Mouse (Mus musculus): Measurements from ENCODE around the gene Gm37240. TPM values are rescaled to one million over a fixed set of nuclear protein-coding genes. Genes with fewer than 3 reads are reported as not detected.

Gene Gm37240
- polyA plus RNA-seq, 1 experiment from 2014 or later, result 2.8 TPM

GRCm38 (mm10) chr3:85764008-85764834 is 123.1 kb downstream of the Gm37240 start:
- H3K4me3 ChIP-seq, result no peak overlapping the region
- DNase-seq (ENCODE audit: low spot score), result no peak
- no peaks in the 10 kb centered on the region for H3K9me3 ChIP-seq
- WGBS, result 69% methylated on average over 18 of the region's 18 CpGs
- H3K36me3 ChIP-seq (replicated peaks), result no peaks in the 10 kb centered on the region
- H3K4me1 ChIP-seq, result peaks cover 6% of the 10 kb centered on the region; the same call in 1 of the 2 replicates
- H3K27ac ChIP-seq (replicated peaks), result no peak overlapping the region
- H3K27me3 ChIP-seq (replicated peaks; ENCODE audit: low read depth, poor library complexity, severe bottlenecking), result no peaks in the 10 kb centered on the region

GRCm38 (mm10) chr3:85757944-85758343 is 129.4 kb downstream of the Gm37240 start:
- WGBS, result 83% methylated on average over 2 of the region's 2 CpGs
- Histone ChIP-seq H3K36me3 (replicated peaks) (no peaks in the 10 kb centered on the region), H3K4me3 (no peak overlapping the region), H3K4me1 (peaks cover 17% of the 10 kb centered on the region), H3K9me3 (no peaks in the 10 kb centered on the region), H3K27me3 (replicated peaks; ENCODE audit: low read depth, poor library complexity, severe bottlenecking) (no peaks in the 10 kb centered on the region), H3K27ac (replicated peaks) (no peak overlapping the region)
- no peak for DNase-seq (ENCODE audit: low spot score)

- no peak overlapping the region for H3K4me3 ChIP-seq
- DNase-seq (ENCODE audit: low spot score), result no peak
- H3K4me1 ChIP-seq, result peaks cover 21% of the 10 kb centered on the region
- H3K27ac ChIP-seq (replicated peaks), result no peak overlapping the region
- H3K27me3 ChIP-seq (replicated peaks; ENCODE audit: low read depth, poor library complexity, severe bottlenecking), result no peaks in the 10 kb centered on the region
- no peaks in the 10 kb centered on the region for H3K9me3 ChIP-seq
- no peaks in the 10 kb centered on the region for H3K36me3 ChIP-seq (replicated peaks)
- 88% methylated on average over 4 of the region's 4 CpGs for WGBS
Measured at GRCm38 (mm10) chr3:85757435-85757834, 129.9 kb downstream of the Gm37240 start.

- WGBS, result 58% methylated on average over 4 of the region's 4 CpGs
- H3K4me3 ChIP-seq, result no peak overlapping the region
Measured at GRCm38 (mm10) chr3:85749348-85749747, 138.0 kb downstream of the Gm37240 start.

GRCm38 (mm10) chr3:85748863-85749262 is 138.5 kb downstream of the Gm37240 start:
- H3K36me3 ChIP-seq (replicated peaks), result no peaks in the 10 kb centered on the region
- peaks cover 19% of the 10 kb centered on the region for H3K4me1 ChIP-seq
- no peaks in the 10 kb centered on the region for H3K9me3 ChIP-seq
- H3K4me3 ChIP-seq, result no peak overlapping the region
- 29% methylated on average over 4 of the region's 4 CpGs for WGBS
- no peak overlapping the region for H3K27ac ChIP-seq (replicated peaks)
- no peaks in the 10 kb centered on the region for H3K27me3 ChIP-seq (replicated peaks; ENCODE audit: low read depth, poor library complexity, severe bottlenecking)
- no peak for DNase-seq (ENCODE audit: low spot score)

More at GRCm38 (mm10) chr3:85749348-85749747, 138.0 kb downstream of the Gm37240 start:
- H3K27ac ChIP-seq (replicated peaks), result no peak overlapping the region
- DNase-seq (ENCODE audit: low spot score), result no peak
- no peaks in the 10 kb centered on the region for H3K27me3 ChIP-seq (replicated peaks; ENCODE audit: low read depth, poor library complexity, severe bottlenecking)
- H3K36me3 ChIP-seq (replicated peaks), result no peaks in the 10 kb centered on the region
- no peaks in the 10 kb centered on the region for H3K9me3 ChIP-seq
- peaks cover 19% of the 10 kb centered on the region for H3K4me1 ChIP-seq

GRCm38 (mm10) chr3:85746116-85746515 is 141.2 kb downstream of the Gm37240 start:
- WGBS, result 74% methylated on average over 4 of the region's 4 CpGs
- no peaks in the 10 kb centered on the region for H3K9me3 ChIP-seq
- H3K27me3 ChIP-seq (replicated peaks; ENCODE audit: low read depth, poor library complexity, severe bottlenecking), result no peaks in the 10 kb centered on the region
- H3K4me1 ChIP-seq, result peaks cover 11% of the 10 kb centered on the region
- H3K4me3 ChIP-seq, result no peak overlapping the region
- no peak for DNase-seq (ENCODE audit: low spot score)
- H3K27ac ChIP-seq (replicated peaks), result no peak overlapping the region
- H3K36me3 ChIP-seq (replicated peaks), result no peaks in the 10 kb centered on the region

GRCm38 (mm10) chr3:85741767-85742166 is 145.6 kb downstream of the Gm37240 start:
- no peak for DNase-seq (ENCODE audit: low spot score)
- 86% methylated on average over 3 of the region's 3 CpGs for WGBS
- Histone ChIP-seq H3K4me1 (no peaks in the 10 kb centered on the region), H3K27me3 (replicated peaks; ENCODE audit: low read depth, poor library complexity, severe bottlenecking) (no peaks in the 10 kb centered on the region), H3K4me3 (no peak overlapping the region), H3K27ac (replicated peaks) (no peak overlapping the region), H3K9me3 (no peaks in the 10 kb centered on the region), H3K36me3 (replicated peaks) (no peaks in the 10 kb centered on the region)

- Histone ChIP-seq H3K9me3 (no peaks in the 10 kb centered on the region), H3K4me1 (no peaks in the 10 kb centered on the region), H3K27ac (replicated peaks) (no peak overlapping the region), H3K27me3 (replicated peaks; ENCODE audit: low read depth, poor library complexity, severe bottlenecking) (no peaks in the 10 kb centered on the region), H3K36me3 (replicated peaks) (no peaks in the 10 kb centered on the region), H3K4me3 (no peak overlapping the region)
- no peak for DNase-seq (ENCODE audit: low spot score)
- 71% methylated on average over 3 of the region's 3 CpGs for WGBS
Measured at GRCm38 (mm10) chr3:85738591-85738990, 148.7 kb downstream of the Gm37240 start.

GRCm38 (mm10) chr3:85733939-85734729 is 153.2 kb downstream of the Gm37240 start:
- WGBS, result 75% methylated on average over 5 of the region's 5 CpGs

GRCm38 (mm10) chr3:85727171-85727570 is 160.1 kb downstream of the Gm37240 start:
- WGBS, result 43% methylated on average over 2 of the region's 2 CpGs
- H3K4me1 ChIP-seq, result 0 out of 2 replicates have a peak, but pooled peaks cover 3% of the 10 kb centered on the region
- H3K27ac ChIP-seq (replicated peaks), result no peak overlapping the region
- H3K9me3 ChIP-seq, result no peaks in the 10 kb centered on the region
- H3K27me3 ChIP-seq (replicated peaks; ENCODE audit: low read depth, poor library complexity, severe bottlenecking), result 0 out of 2 replicates have a peak, but pooled peaks cover 5% of the 10 kb centered on the region
- DNase-seq (ENCODE audit: low spot score), result no peak
- no peaks in the 10 kb centered on the region for H3K36me3 ChIP-seq (replicated peaks)
- no peak overlapping the region for H3K4me3 ChIP-seq

More at GRCm38 (mm10) chr3:85733939-85734729, 153.2 kb downstream of the Gm37240 start:
- H3K9me3 ChIP-seq, result no peaks in the 10 kb centered on the region
- no peak overlapping the region for H3K27ac ChIP-seq (replicated peaks)
- H3K36me3 ChIP-seq (replicated peaks), result no peaks in the 10 kb centered on the region
- no peaks in the 10 kb centered on the region for H3K4me1 ChIP-seq
- no peak for DNase-seq (ENCODE audit: low spot score)
- H3K4me3 ChIP-seq, result no peak overlapping the region
- H3K27me3 ChIP-seq (replicated peaks; ENCODE audit: low read depth, poor library complexity, severe bottlenecking), result 0 out of 2 replicates have a peak, but pooled peaks cover 5% of the 10 kb centered on the region

GRCm38 (mm10) chr3:85725971-85726370 is 161.3 kb downstream of the Gm37240 start:
- Histone ChIP-seq H3K36me3 (replicated peaks) (no peaks in the 10 kb centered on the region), H3K27me3 (replicated peaks; ENCODE audit: low read depth, poor library complexity, severe bottlenecking) (0 out of 2 replicates have a peak, but pooled peaks cover 5% of the 10 kb centered on the region), H3K4me1 (0 out of 2 replicates have a peak, but pooled peaks cover 3% of the 10 kb centered on the region), H3K27ac (replicated peaks) (no peak overlapping the region), H3K4me3 (no peak overlapping the region), H3K9me3 (no peaks in the 10 kb centered on the region)
- DNase-seq (ENCODE audit: low spot score), result no peak
- 89% methylated on average over 3 of the region's 3 CpGs for WGBS

GRCm38 (mm10) chr3:85725110-85725509 is 162.2 kb downstream of the Gm37240 start:
- Histone ChIP-seq H3K4me3 (no peak overlapping the region), H3K36me3 (replicated peaks) (no peaks in the 10 kb centered on the region), H3K4me1 (0 out of 2 replicates have a peak, but pooled peaks cover 3% of the 10 kb centered on the region), H3K9me3 (no peaks in the 10 kb centered on the region), H3K27me3 (replicated peaks; ENCODE audit: low read depth, poor library complexity, severe bottlenecking) (no peaks in the 10 kb centered on the region), H3K27ac (replicated peaks) (no peak overlapping the region)
- WGBS, result 75% methylated on average over 2 of the region's 2 CpGs
- DNase-seq (ENCODE audit: low spot score), result no peak
